Mouse (Mus musculus) hindbrain, embryonic 15.5 days (tissue): ENCODE data around the gene Senp3. TPM values are rescaled to one million over a fixed set of nuclear protein-coding genes. Genes with fewer than 3 reads are reported as not detected.

Source experiments
- ATAC-seq: fragments of 200-750 bp; cut with Nextera tagmentation; 2 replicates; pipeline ENCODE4 v1.8.0; 2017; ENCODE audit warnings: low read depth, moderate number of reproducible peaks, moderate TSS enrichment; ENCODE audit not compliant: low FRiP score
- H3K27ac ChIP-seq: fragments of 300-500 bp; sonication (generic); replicated peaks from 2 replicates; pipeline ENCODE4 v1.5.1; 2015; ENCODE audit warnings: mild to moderate bottlenecking, inconsistent platforms
- H3K27me3 ChIP-seq: fragments of 300-500 bp; sonication (generic); 2 replicates; pipeline ENCODE4 v1.6.1; 2015; ENCODE audit warnings: control low read depth, inconsistent platforms
- H3K36me3 ChIP-seq: fragments of 300-500 bp; sonication (generic); 2 replicates; pipeline ENCODE4 v1.6.1; 2015; ENCODE audit warnings: control low read depth, inconsistent platforms
- H3K4me1 ChIP-seq: fragments of 300-500 bp; sonication (generic); replicated peaks from 2 replicates; pipeline ENCODE4 v1.6.1; 2015; ENCODE audit warnings: control low read depth, inconsistent platforms
- H3K4me2 ChIP-seq: fragments of 300-500 bp; sonication (generic); 2 replicates; pipeline ENCODE4 v1.6.1; 2015; ENCODE audit warnings: moderate library complexity, mild to moderate bottlenecking, inconsistent platforms
- H3K4me3 ChIP-seq: fragments of 300-500 bp; sonication (generic); 2 replicates; pipeline ENCODE4 v1.5.1; 2015; ENCODE audit warnings: mild to moderate bottlenecking, inconsistent platforms
- H3K9ac ChIP-seq: fragments of 300-500 bp; sonication (generic); 2 replicates; pipeline ENCODE4 v1.6.1; 2015; ENCODE audit warnings: inconsistent platforms
- H3K9me3 ChIP-seq: fragments of 300-500 bp; sonication (generic); 2 replicates; pipeline ENCODE4 v1.6.1; 2016; ENCODE audit warnings: control low read depth, inconsistent platforms
- WGBS: fragments of 180-500 bp; shearing (Covaris S2); methylation state at CpG from one replicate; pipeline ENCODE4 v1.1.7; 2015; 5-methylcytosine and 5-hydroxymethylcytosine counted together
- polyA plus RNA-seq: library from polyadenylated mRNA; unstranded; fragments of >200 nt; fragmentation: Nextera tagmentation; extraction: Ambion mirVana; gene quantifications from 2 replicates; pipeline ENCODE4 v1.2.1, GENCODE M21; 2015

Gene Senp3
- polyA plus RNA-seq, 1 experiment from 2014 or later, result 103 TPM

DNA sequence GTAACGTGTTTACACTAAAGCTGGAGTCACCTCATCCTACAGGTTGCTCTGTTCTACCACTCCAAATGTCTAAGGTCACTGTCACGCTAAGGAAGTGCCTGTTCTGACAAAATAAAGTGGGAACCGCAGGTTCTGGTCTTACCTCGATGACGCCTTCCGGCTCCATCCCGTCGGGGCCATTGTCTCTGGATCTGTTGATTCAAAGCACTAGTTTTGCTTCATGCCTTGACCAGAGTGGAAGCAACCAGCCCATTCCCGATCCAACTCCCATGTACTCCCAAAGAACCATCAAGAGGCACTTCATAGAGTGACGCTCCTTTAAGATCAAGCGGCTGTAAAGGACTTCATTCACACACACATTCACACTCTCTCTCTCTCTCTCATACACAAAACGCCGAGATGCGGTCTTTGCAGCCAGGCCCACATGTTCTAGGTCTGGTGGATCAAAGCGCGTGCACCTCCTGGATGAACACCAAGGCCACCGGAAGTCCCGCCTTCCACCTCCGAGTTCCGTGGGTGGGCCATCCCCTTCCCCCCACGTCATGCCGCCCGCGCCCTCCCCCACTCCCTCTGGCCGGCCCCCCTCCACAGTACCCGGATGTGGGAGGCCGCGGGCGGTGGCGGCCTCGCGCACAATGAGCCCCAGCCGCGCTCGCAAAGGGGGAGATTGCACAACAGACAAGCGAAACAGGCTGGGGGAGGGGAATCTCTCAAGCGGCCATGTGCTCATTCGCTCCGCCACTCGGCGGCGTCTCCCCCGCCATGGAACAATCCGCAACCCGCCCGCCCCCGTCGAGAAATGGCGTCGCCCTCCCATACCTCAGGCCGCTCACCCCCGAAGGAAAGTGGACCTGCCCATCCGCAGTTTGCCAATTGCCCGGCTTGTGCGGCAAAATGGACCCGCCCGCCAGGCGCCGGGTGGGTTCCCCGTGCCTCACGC, 10.8 kb downstream of the Senp3 start:
- H3K27me3 ChIP-seq, result no peaks in the 10 kb centered on the region
- H3K4me1 ChIP-seq, result peaks cover 29% of the 10 kb centered on the region
- H3K9ac ChIP-seq, result peak overlapping the region; percentile 82
- peak overlapping the region; percentile 85 for H3K4me3 ChIP-seq
- ATAC-seq, result peak; percentile 81
- peak overlapping the region; percentile 74 for H3K4me2 ChIP-seq
- H3K9me3 ChIP-seq, result no peaks in the 10 kb centered on the region
- peaks cover 68% of the 10 kb centered on the region for H3K36me3 ChIP-seq
- WGBS, result under 1% methylated on average over 54 of the region's 61 CpGs
- H3K27ac ChIP-seq, result peak overlapping the region; percentile 94

DNA sequence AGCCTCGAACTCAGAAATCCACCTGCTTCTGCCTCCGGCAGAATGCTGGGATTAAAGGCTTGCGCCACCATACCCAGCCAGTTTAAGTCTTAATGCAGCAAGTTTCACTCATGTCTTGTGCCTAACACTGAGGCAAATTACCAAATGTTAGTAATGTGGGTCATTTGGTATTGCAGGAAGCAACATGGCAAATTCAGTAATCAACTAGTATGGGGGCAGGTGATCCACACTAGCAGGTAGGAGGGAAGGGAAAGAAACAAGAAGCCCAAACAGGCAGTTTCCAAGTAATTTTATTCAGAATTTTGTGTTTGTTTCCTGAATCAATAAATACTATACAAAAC, 15.2 kb downstream of the Senp3 start:
- H3K36me3 ChIP-seq, result peaks cover 62% of the 10 kb centered on the region
- H3K27me3 ChIP-seq, result no peaks in the 10 kb centered on the region
- H3K9ac ChIP-seq, result no peak overlapping the region
- 85% methylated on average over 3 of the region's 3 CpGs for WGBS
- H3K4me1 ChIP-seq, result peaks cover 31% of the 10 kb centered on the region
- no peak overlapping the region for H3K27ac ChIP-seq
- ATAC-seq, result no peak
- H3K4me2 ChIP-seq, result no peak overlapping the region
- H3K9me3 ChIP-seq, result no peaks in the 10 kb centered on the region
- H3K4me3 ChIP-seq, result no peak overlapping the region

DNA sequence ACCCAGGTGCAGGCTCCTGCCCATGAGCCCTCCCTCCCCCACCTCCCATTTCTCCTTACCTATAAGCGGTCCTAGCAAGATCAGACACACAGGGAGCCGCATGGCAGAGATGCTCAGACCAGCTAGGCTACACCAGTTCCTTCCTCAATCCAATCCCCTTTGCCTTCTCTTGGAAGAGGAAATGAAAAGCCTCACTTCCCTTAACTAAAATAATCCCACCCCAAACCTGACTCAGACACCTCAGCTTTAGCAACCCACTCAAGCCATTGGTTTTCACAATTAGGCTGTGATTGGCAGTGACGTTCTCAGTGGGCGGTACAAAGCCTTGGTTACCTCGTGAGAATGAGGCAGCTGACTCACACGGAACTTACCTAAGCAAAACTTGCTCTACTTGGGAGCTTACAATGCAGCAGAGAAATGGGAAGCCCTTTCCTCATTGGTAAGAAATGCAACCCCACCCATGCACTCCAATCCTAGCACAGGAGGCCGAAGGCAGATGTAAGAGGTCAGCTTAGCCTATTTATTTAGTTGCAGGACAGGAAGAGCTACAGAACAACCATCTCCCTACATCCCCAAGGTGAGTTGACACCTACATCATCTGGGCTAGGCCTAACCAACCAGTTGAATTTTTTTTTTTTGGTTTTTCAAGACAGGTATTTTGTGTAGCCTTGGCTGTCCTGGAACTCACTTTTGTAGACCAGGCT, 15.8 kb downstream of the Senp3 start, which contains the start of gene Cd68:
Gene Cd68, minus strand, starts transcription at position 193 of the 704 bp plus-strand sequence.
- no peak within 1 kb of the TSS for H3K27ac ChIP-seq
- H3K9me3 ChIP-seq, result no peaks in the 10 kb centered on the region
- WGBS, result 40% methylated on average over 7 of the region's 7 CpGs
- peaks cover 37% of the 10 kb centered on the region for H3K4me1 ChIP-seq
- H3K4me3 ChIP-seq, result no peak within 1 kb of the TSS
- H3K9ac ChIP-seq, result no peak within 1 kb of the TSS
- no peak for ATAC-seq
- no peak within 1 kb of the TSS for H3K4me2 ChIP-seq
- peaks cover 62% of the 10 kb centered on the region for H3K36me3 ChIP-seq
- no peaks in the 10 kb centered on the region for H3K27me3 ChIP-seq

DNA sequence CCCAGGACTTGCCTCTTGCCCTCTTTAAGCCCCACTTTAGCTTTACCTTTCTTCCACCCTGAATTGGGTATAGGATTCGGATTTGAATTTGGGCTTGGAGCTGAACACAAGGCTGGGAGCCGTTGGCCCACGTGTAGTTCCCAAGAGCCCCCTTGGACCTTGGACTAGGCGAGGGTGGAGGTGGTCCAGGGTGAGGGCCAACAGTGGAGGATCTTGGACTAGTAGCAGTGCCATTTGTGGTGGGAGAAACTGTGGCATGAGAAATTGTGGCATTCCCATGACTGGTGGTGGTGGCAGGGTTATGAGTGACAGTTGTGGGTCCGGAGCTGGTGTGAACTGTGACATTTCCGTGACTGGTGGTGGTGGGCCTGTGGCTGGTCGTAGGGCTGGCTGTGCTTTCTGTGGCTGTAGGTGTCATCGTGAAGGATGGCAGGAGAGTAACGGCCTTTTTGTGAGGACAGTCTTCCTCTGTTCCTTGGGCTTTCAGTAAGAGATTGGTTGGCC, 16.4 kb downstream of the Senp3 start:
- Histone ChIP-seq H3K4me3 (no peak overlapping the region), H3K9me3 (no peaks in the 10 kb centered on the region), H3K27ac (no peak overlapping the region), H3K36me3 (peaks cover 62% of the 10 kb centered on the region), H3K4me1 (peaks cover 39% of the 10 kb centered on the region), H3K9ac (no peak overlapping the region), H3K4me2 (no peak overlapping the region), H3K27me3 (no peaks in the 10 kb centered on the region)
- WGBS, result 79% methylated on average over 9 of the region's 9 CpGs
- ATAC-seq, result no peak

DNA sequence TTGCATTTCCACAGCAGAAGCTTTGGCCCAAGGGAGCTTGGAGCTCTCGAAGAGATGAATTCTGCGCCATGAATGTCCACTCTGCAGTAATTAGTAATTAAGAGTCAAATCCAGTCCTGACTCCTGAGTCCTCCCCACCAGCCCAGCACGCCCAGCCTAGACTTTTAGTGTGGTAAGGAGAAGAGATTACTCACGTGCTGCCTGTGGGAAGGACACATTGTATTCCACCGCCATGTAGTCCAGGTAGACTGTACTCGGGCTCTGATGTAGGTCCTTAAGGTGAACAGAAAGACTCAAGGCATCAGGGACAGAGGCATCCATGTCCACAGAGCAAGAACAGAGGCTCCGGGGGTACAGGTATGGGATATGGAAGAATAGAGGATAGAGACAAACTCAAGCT, 17.0 kb downstream of the Senp3 start:
- H3K27me3 ChIP-seq, result no peaks in the 10 kb centered on the region
- no peak overlapping the region for H3K4me2 ChIP-seq
- 93% methylated on average over 7 of the region's 7 CpGs for WGBS
- peaks cover 34% of the 10 kb centered on the region for H3K4me1 ChIP-seq
- H3K36me3 ChIP-seq, result peaks cover 55% of the 10 kb centered on the region
- H3K4me3 ChIP-seq, result no peak overlapping the region
- no peak overlapping the region for H3K27ac ChIP-seq
- no peak for ATAC-seq
- H3K9me3 ChIP-seq, result no peaks in the 10 kb centered on the region
- H3K9ac ChIP-seq, result no peak overlapping the region

DNA sequence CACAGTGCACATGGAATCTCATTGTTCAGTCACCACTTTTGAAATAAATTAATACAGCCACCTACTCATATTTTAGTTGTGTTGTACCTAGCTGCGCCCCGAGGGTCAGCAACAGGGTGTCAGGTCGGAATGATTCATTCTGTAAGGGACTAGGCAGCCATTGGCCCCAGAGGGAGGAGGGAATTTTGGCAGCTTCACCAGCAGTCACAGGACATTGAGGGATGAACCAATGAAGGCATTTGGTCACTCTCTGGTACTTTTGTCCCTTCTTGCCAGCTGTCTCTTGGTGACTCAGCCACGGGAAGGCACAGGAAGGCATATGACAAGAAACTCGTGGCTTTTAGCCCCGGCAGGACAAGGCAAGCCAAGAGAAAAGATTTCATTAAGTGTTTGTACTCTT, 18.1 kb downstream of the Senp3 start:
- no peak for ATAC-seq
- H3K4me2 ChIP-seq, result no peak overlapping the region
- peaks cover 25% of the 10 kb centered on the region for H3K4me1 ChIP-seq
- no peak overlapping the region for H3K4me3 ChIP-seq
- no peak overlapping the region for H3K9ac ChIP-seq
- H3K27me3 ChIP-seq, result no peaks in the 10 kb centered on the region
- no peaks in the 10 kb centered on the region for H3K9me3 ChIP-seq
- H3K27ac ChIP-seq, result 0 out of 2 replicates have a peak overlapping the region, but pooled peaks have one; percentile 6
- peaks cover 48% of the 10 kb centered on the region for H3K36me3 ChIP-seq
- WGBS, result 80% methylated on average over 6 of the region's 6 CpGs

DNA sequence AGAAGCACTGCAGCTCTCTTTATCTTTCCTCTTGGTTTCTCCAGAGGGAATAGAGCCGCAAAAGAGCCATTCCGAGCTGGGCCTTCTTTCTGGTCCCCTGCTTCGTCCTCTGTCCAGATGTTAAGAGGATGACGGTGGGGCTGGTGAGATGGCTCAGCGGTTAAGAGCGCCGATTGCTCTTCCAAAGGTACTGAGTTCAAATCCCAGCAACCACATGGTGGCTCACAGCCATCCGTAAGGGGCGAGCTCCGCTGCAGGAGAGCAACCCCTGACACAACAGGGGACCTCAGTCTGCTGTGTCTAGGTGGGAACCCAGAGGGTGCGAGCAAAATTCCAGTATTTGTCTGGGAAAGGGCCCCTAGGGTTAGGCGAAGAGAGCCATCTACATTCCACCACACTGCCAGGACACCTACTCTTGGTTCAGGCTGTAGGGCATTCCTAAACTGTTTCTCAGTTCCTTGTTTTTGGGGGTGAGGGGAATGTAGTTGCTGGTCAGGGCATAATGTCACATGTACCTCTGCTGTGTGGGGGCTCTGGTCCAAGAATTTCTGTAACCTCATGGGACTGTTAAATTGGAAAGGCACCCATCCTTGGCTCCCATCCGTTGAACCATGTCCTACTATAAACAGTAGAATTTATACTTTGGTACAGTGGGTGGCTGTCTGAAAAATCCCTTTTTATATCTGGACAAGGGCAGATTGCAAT, 18.8 kb downstream of the Senp3 start:
- Histone ChIP-seq H3K27ac (peak overlapping the region; percentile 94), H3K36me3 (peaks cover 48% of the 10 kb centered on the region), H3K4me3 (peak overlapping the region; percentile 57), H3K9me3 (no peaks in the 10 kb centered on the region), H3K9ac (peak overlapping the region; percentile 59), H3K4me2 (peak overlapping the region; percentile 55), H3K27me3 (no peaks in the 10 kb centered on the region), H3K4me1 (peaks cover 25% of the 10 kb centered on the region)
- peak; percentile 21; the same call in 1 of the 2 replicates for ATAC-seq
- 67% methylated on average over 13 of the region's 13 CpGs for WGBS

DNA sequence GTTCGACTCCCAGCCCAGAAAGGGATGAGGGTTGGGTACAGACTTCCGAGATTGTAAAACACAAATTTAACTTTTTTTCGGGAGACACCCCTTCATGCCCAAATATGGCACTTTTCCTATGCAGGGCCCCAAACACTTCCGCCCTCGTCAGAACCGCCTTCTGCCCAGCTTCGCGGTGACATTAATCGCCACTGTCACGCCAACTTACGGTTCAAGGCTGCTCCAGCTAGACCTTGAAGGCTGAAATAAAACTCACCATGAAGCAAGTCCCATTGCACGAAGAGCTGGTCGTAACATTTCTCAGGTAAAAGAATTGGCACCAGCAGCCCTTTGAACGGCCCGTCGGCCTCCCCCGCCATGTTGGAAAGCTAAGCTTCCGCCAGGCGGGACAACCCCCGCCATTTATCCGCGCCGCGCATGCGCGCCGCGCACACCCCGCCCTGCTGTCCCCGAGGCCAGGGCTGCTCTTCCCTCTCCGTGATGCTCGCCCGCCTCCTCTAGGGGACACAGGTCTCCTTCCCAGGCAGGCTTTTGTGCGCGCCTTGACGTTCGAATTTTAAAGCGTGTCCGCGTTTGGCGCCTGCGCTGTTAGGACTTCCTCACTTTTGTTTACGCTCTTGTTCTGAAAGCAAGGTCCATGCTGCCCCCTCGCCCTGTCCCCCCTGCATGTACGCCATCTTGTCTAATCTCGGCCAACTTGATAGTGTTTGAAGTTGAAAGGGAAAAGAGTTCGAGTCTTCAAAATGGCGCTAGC, 19.5 kb downstream of the Senp3 start, which contains the start of gene Mpdu1:
Gene Mpdu1, minus strand, starts transcription at position 430 of the 754 bp plus-strand sequence.
- under 1% methylated on average over 48 of the region's 48 CpGs for WGBS
- H3K4me1 ChIP-seq, result peaks cover 25% of the 10 kb centered on the region
- no peaks in the 10 kb centered on the region for H3K9me3 ChIP-seq
- peak within 1 kb of the TSS; percentile 57 for H3K4me3 ChIP-seq
- peaks cover 48% of the 10 kb centered on the region for H3K36me3 ChIP-seq
- H3K9ac ChIP-seq, result peak within 1 kb of the TSS; percentile 59
- no peaks in the 10 kb centered on the region for H3K27me3 ChIP-seq
- peak within 1 kb of the TSS; percentile 94 for H3K27ac ChIP-seq
- peak within 1 kb of the TSS; percentile 55 for H3K4me2 ChIP-seq
- ATAC-seq, result peak; percentile 96

DNA sequence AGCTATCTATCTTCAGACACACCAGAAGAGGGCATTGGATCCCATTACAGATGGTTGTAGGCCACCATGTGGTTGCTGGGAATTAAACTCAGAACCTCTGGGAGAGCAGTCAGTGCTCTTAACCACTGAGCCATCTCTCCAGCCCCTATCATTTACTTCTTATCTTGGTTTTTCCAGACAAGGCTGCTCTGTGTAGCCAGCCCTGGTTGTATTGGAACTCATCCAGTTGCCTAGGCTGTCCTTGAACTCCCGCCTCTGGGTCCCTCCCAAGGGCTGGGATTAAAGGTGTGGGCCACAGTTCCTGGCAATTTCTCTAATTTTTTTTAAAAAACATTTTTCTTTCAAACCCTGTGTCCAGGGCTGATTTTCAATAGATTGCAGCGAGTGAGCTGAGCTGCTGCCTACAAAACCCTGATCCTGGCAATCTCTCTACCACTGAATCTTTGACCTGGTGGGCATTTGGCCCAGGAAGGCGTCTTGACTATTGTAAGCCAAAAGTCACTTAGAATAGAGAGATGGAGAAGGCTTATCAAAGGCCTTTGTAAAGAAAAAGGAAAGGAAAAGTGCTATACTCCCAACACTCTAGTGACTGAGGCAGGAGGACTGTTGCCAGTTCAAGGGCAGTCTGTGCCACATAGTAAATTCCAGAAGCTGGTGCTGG, 20.5 kb downstream of the Senp3 start:
- Histone ChIP-seq H3K27ac (peak overlapping the region; percentile 94), H3K4me2 (peak overlapping the region; percentile 55), H3K4me3 (peak overlapping the region; percentile 57), H3K4me1 (peaks cover 25% of the 10 kb centered on the region), H3K9me3 (no peaks in the 10 kb centered on the region), H3K36me3 (peaks cover 51% of the 10 kb centered on the region), H3K9ac (peak overlapping the region; percentile 59), H3K27me3 (no peaks in the 10 kb centered on the region)
- ATAC-seq, result no peak
- 74% methylated on average over 3 of the region's 3 CpGs for WGBS

DNA sequence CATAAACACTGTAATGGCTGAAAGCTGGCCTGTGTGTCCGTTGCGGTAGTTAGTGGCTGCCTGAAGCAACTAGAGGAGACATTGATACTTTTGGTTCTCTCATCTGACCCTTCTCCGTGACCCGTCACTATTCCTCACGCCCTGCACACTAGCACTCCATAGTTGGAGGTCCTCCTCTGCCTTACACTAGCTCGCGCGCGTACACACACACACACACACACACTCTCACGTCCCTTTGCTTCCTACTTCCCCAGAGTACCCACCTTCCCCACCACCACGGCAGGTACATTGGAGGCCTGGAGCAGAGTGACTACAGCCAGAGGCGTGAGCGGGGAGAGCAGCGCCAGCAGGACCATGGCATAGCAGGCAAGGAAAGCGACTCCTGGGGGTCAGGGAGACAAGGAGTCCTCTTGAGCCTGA, 24.4 kb downstream of the Senp3 start:
- no peak overlapping the region for H3K9ac ChIP-seq
- H3K4me3 ChIP-seq, result no peak overlapping the region
- H3K4me2 ChIP-seq, result no peak overlapping the region
- H3K27me3 ChIP-seq, result no peaks in the 10 kb centered on the region
- ATAC-seq, result no peak
- H3K27ac ChIP-seq, result no peak overlapping the region
- H3K36me3 ChIP-seq, result peaks cover 37% of the 10 kb centered on the region
- peaks cover 28% of the 10 kb centered on the region for H3K4me1 ChIP-seq
- H3K9me3 ChIP-seq, result no peaks in the 10 kb centered on the region
- 83% methylated on average over 15 of the region's 15 CpGs for WGBS
